Mouse (Mus musculus) kidney, adult 2 months (tissue): Measurements from ENCODE around the gene Top1. TPM values are rescaled to one million over a fixed set of nuclear protein-coding genes. Genes with fewer than 3 reads are reported as not detected.

Source experiments
- DNase-seq: peaks from one replicate; pipeline ENCODE4 v3.0.0; 2021
- H3K27ac ChIP-seq: fragments of 200-500 bp; 2 replicates; pipeline ENCODE4 v1.5.1; 2012; ENCODE audit warnings: low read depth, low read length, control low read depth, inconsistent platforms; ENCODE audit not compliant: insufficient read depth
- H3K27me3 ChIP-seq: fragments of 200-500 bp; replicated peaks from 2 replicates; pipeline ENCODE4 v1.6.1; 2012; ENCODE audit warnings: mild to moderate bottlenecking, moderate library complexity, low read length, inconsistent platforms; ENCODE audit not compliant: control insufficient read depth, insufficient read depth
- H3K36me3 ChIP-seq: fragments of 200-500 bp; 2 replicates; pipeline ENCODE4 v1.6.1; 2012; ENCODE audit warnings: mild to moderate bottlenecking, moderate library complexity, low read length, inconsistent platforms; ENCODE audit not compliant: control insufficient read depth, insufficient read depth
- H3K4me1 ChIP-seq: fragments of 200-500 bp; 2 replicates; pipeline ENCODE4 v1.6.1; 2011; ENCODE audit warnings: low read length; ENCODE audit not compliant: control insufficient read depth, insufficient read depth
- H3K4me3 ChIP-seq: fragments of 200-500 bp; 2 replicates; pipeline ENCODE4 v1.5.1; 2011; ENCODE audit warnings: mild to moderate bottlenecking, low read depth, low read length, control low read depth; ENCODE audit not compliant: insufficient read depth
- CTCF ChIP-seq: fragments of 200-500 bp; conservative IDR thresholded peaks from 2 replicates; pipeline ENCODE4 v1.5.1; 2011; ENCODE audit warnings: low read depth, mild to moderate bottlenecking, control low read depth, low read length, moderate library complexity, mixed read lengths; ENCODE audit not compliant: insufficient read depth, insufficient read length
- POLR2A ChIP-seq: fragments of 200-500 bp; IDR thresholded peaks from one replicate; pipeline ENCODE4 v1.6.1; 2011; ENCODE audit warnings: low read depth, low read length, control low read depth
- WGBS: fragments of 180-500 bp; shearing (Covaris S2); methylation state at CpG from one replicate; pipeline ENCODE4 v1.1.7; 2018; 5-methylcytosine and 5-hydroxymethylcytosine counted together
- polyA plus RNA-seq: library from polyadenylated mRNA; depleted of rRNA; stranded (reverse); fragments of >200 nt; gene quantifications from 2 replicates; pipeline ENCODE4 v1.2.3, GENCODE M21; 2012

Top1 gene
- polyA plus RNA-seq, 1 experiment, result 9.2 TPM

DNA sequence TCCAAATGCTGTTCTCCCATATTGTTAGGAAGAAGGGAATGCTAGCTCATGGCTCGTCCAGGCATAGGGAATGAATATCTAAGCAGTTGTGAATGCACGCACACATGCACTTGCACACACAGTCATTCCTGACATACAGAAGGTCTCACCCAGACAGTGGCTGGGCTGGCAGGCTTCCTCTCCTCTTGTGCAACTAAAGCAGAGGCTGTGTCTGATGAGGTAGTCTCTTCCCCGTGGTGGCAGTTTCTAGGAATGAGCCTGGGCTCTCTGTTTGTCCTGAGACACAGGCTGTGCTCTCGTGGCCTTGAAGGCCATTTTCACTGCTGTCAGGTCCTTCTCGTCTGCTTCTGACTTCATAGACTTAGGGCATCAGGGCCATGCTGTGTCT lies 99.1 kb downstream of the Top1 start:
- no peak overlapping the region for H3K4me3 ChIP-seq
- DNase-seq, result no peak
- H3K27ac ChIP-seq, result peak overlapping the region; percentile 7; the same call in 1 of the 2 replicates
- H3K27me3 ChIP-seq, result no peaks in the 10 kb centered on the region
- H3K4me1 ChIP-seq, result peaks cover 22% of the 10 kb centered on the region
- 70% methylated on average over 5 of the region's 5 CpGs for WGBS
- TF ChIP-seq POLR2A (no peak), CTCF (no peak)
- H3K36me3 ChIP-seq, result no peaks in the 10 kb centered on the region

- Histone ChIP-seq H3K36me3 (no peaks in the 10 kb centered on the region), H3K4me1 (peaks cover 16% of the 10 kb centered on the region), H3K27me3 (no peaks in the 10 kb centered on the region), H3K27ac (no peak overlapping the region), H3K4me3 (no peak overlapping the region)
- TF ChIP-seq CTCF (no peak), POLR2A (no peak)
- 79% methylated on average over 1 of the region's 1 CpGs for WGBS
- no peak for DNase-seq
These were observed 99.8 kb downstream of the Top1 start for GRCm38 (mm10) chr2:160745497-160745896.

GRCm38 (mm10) chr2:160746637-160747036 lies 100.9 kb downstream of the Top1 start:
- DNase-seq, result no peak
- Histone ChIP-seq H3K27me3 (no peaks in the 10 kb centered on the region), H3K27ac (no peak overlapping the region), H3K4me1 (peaks cover 13% of the 10 kb centered on the region; the same call in 1 of the 2 replicates), H3K36me3 (no peaks in the 10 kb centered on the region), H3K4me3 (no peak overlapping the region)
- TF ChIP-seq POLR2A (no peak), CTCF (no peak)
- WGBS, result 95% methylated on average over 5 of the region's 5 CpGs

- 76% methylated on average over 10 of the region's 10 CpGs for WGBS
- H3K4me1 ChIP-seq, result peaks cover 10% of the 10 kb centered on the region; the same call in 1 of the 2 replicates
- H3K27ac ChIP-seq, result no peak overlapping the region
- TF ChIP-seq POLR2A (no peak), CTCF (no peak)
- no peak for DNase-seq
- H3K4me3 ChIP-seq, result no peak overlapping the region
- no peaks in the 10 kb centered on the region for H3K36me3 ChIP-seq
- H3K27me3 ChIP-seq, result no peaks in the 10 kb centered on the region
These were observed 101.4 kb downstream of the Top1 start for GRCm38 (mm10) chr2:160747075-160747474.

GRCm38 (mm10) chr2:160756583-160757203 lies 111.0 kb downstream of the Top1 start:
- Histone ChIP-seq H3K27ac (no peak overlapping the region), H3K4me1 (no peaks in the 10 kb centered on the region; the same call in 1 of the 2 replicates), H3K36me3 (no peaks in the 10 kb centered on the region; the same call in 1 of the 2 replicates), H3K27me3 (no peaks in the 10 kb centered on the region), H3K4me3 (no peak overlapping the region)
- no peak for DNase-seq
- 60% methylated on average over 6 of the region's 6 CpGs for WGBS
- no peak for TF ChIP-seq CTCF
- TF ChIP-seq POLR2A, result no peak

GRCm38 (mm10) chr2:160760433-160761184 lies 114.9 kb downstream of the Top1 start:
- no peaks in the 10 kb centered on the region; the same call in 1 of the 2 replicates for H3K36me3 ChIP-seq
- H3K4me3 ChIP-seq, result no peak overlapping the region
- no peak overlapping the region for H3K27ac ChIP-seq
- TF ChIP-seq CTCF (peak; percentile 78), POLR2A (no peak)
- H3K27me3 ChIP-seq, result no peaks in the 10 kb centered on the region
- 74% methylated on average over 9 of the region's 9 CpGs for WGBS
- peaks cover 3% of the 10 kb centered on the region; the same call in 1 of the 2 replicates for H3K4me1 ChIP-seq
- peak; percentile 71 for DNase-seq

DNA sequence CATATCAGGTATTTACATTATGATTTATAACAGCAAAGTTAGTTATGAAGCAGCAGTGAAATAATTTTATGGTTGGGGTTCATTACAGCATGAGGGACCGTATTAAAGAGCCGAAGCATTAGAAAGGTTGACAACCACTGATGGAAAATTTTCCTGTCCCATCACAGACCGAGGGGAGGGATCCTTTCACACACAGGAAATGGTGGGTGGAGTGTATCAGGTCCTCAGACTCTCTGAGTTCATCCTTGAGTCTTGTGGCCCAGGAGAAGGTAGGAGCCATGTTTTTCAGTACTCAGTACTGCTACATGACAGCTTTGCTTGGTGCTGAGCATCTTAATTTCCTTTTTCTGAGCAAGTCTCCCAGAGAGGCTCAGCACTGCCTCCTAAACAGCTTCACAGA lies 118.1 kb downstream of the Top1 start:
- no peaks in the 10 kb centered on the region for H3K27me3 ChIP-seq
- WGBS, result 55% methylated on average over 3 of the region's 3 CpGs
- DNase-seq, result no peak
- no peak overlapping the region for H3K27ac ChIP-seq
- TF ChIP-seq POLR2A, result no peak
- no peak for TF ChIP-seq CTCF
- H3K4me3 ChIP-seq, result no peak overlapping the region
- H3K4me1 ChIP-seq, result peaks cover 20% of the 10 kb centered on the region; the same call in 1 of the 2 replicates
- no peaks in the 10 kb centered on the region; the same call in 1 of the 2 replicates for H3K36me3 ChIP-seq
